Mouse (Mus musculus) activated CD4-positive, CD25-positive, alpha-beta regulatory T cell, adult 9 weeks (primary cell): ENCODE measurements around the gene Gm3099. TPM values are rescaled to one million over a fixed set of nuclear protein-coding genes. Genes with fewer than 3 reads are reported as not detected.

Experiments
- polyA plus RNA-seq: library from polyadenylated mRNA; unstranded; fragments of 100-300 nt; shearing (Covaris generic); gene quantifications from one replicate; pipeline ENCODE4 v1.2.1, GENCODE M21; 2017

Gene Gm3099
- polyA plus RNA-seq = not detected

DNA sequence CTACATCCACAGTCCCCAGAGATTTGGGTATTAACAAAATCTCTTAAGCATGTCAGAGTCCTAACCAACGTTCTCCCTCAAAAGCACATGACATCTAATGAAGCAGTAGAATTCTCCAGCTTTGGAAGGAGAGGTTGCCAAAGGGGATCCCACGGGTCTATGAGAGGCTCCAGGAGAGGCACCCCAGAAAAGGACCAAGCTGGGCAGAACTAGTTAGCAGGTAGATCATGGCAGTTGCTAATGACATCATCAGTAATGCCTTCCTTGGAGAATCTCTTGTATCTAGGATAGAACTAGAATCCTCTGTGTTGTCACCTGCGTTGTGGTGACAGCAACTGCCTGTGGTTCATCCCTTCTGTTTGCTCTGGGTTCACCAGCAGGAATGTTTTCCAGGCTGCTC, at the start of gene Gm3099:
Gene Gm3099, plus strand, starts transcription at position 301 of the 400 bp plus-strand sequence.

GRCm38 (mm10) chr14:3963247-3963646, 34.9 kb upstream of the Gm3099 start, which contains the start of gene Gm3095:
TSS of gene Gm3095 (plus strand) at chr14:3963547.

GRCm38 (mm10) chr14:4023641-4024040, 25.4 kb downstream of the Gm3099 start, which contains the start of gene Gm5796:
TSS of gene Gm5796 (plus strand) at chr14:4023941.

Other genes with a start within 250 kb of the Gm3099 start
- 0.76 TPM for gene Gm3002, start 188.3 kb upstream of the Gm3099 start, polyA plus RNA-seq
- gene Gm3033, start 152.1 kb upstream of the Gm3099 start, polyA plus RNA-seq = not detected
- 0.27 TPM for gene Gm2916, start 114.2 kb upstream of the Gm3099 start, polyA plus RNA-seq
- not detected for gene Gm3029, start 66.6 kb upstream of the Gm3099 start, polyA plus RNA-seq
- gene Gm3095, start 34.8 kb upstream of the Gm3099 start, polyA plus RNA-seq = 0.46 TPM
- gene Gm5796, start 25.5 kb downstream of the Gm3099 start, polyA plus RNA-seq = 1.4 TPM
- gene Gm3115, start 85.7 kb downstream of the Gm3099 start, polyA plus RNA-seq = not detected
- gene Gm8108, start 112.1 kb downstream of the Gm3099 start, polyA plus RNA-seq = 1.8 TPM
- not detected for gene Gm3127, start 166.6 kb downstream of the Gm3099 start, polyA plus RNA-seq
- gene Gm2974, start 184.2 kb downstream of the Gm3099 start, polyA plus RNA-seq = 3.0 TPM